Mouse (Mus musculus): ENCODE measurements around the gene Endov. TPM values are rescaled to one million over a fixed set of nuclear protein-coding genes. Genes with fewer than 3 reads are reported as not detected.

Endov gene
- total RNA-seq (2022) = 1 to 10 TPM; 3.8 to 4.9 (median 4.5) TPM

DNA sequence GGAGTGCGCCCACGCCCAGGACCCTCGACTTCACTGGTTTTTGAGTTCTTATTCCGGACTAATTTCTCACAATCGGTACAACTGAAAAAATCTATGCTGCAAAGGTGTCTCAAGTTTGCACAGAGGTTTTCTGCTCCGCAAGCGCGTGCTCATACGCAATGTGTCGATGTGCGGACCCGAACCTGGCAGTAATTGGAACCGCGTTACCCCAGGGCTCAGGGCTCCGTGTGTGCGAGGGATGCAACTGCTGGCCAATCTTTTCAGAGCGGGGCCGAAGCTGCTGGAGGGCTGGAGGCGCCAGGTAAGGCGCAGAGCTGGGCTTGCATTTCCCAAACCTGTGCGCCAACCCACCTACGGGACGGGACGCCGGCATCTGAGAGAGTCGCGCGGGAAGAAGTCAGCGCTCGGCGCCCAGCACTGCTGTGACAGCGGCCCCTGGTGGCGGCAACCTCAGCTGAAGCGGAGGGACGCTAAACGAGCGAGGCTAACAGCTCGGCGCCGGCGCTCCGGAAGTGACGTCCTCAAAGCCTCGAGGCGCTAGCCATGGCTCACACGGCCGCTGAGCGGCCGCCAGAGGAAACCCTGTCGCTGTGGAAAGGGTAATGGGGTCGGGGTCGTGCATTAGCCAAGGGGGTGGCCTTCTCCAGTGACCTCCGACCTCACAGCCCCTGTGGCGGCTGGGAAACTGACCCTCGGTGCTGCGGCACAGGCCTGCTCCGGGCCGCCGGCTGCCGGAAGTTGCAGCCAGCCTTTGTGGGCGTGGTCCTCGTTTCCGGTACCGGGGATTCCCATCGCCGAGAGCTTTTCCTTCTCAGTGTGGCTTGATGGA lies at the start of gene Endov:
TSS of gene Endov (plus strand) at position 487 of the 829 bp plus-strand sequence.
- peak; percentile 93 to 95 for DNase-seq (ENCODE audit: low spot score in 2 of 2)

DNA sequence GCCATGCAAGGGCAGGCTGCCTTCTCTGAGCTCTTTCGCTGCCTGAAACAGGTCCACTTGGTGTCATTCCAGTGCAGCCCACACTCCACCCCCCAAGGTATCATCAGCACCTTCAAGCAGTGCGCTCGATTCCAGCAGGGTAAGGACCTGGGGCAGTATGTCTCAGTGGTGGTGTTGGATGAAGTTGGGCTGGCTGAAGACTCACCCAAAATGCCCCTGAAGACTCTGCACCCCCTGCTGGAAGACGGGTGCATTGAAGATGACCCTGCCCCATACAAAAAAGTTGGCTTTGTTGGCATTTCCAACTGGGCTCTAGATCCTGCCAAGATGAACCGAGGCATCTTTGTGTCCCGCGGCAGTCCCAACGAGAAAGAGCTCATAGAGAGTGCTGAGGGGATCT lies 48.9 kb upstream of the Endov start:
- no peak for DNase-seq (ENCODE audit: low spot score in 2 of 2)

DNA sequence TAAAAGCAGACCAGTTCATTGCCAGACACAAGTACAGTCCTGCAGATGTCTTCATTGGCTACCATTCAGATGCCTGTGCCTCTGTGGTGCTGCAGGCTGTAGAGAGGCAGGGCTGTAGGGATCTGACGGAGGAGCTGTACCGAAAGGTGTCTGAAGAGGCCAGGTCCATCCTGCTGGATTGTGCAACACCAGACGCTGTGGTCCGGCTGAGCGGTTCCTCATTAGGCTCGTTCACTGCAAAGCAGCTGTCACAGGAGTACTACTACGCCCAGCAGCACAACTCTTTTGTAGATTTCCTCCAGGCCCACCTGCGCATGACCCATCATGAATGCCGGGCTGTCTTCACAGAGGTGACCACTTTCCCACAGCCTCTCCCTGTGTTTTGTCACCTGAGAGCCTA lies 47.7 kb upstream of the Endov start:
- DNase-seq (ENCODE audit: low spot score in 2 of 2) = no peak

DNA sequence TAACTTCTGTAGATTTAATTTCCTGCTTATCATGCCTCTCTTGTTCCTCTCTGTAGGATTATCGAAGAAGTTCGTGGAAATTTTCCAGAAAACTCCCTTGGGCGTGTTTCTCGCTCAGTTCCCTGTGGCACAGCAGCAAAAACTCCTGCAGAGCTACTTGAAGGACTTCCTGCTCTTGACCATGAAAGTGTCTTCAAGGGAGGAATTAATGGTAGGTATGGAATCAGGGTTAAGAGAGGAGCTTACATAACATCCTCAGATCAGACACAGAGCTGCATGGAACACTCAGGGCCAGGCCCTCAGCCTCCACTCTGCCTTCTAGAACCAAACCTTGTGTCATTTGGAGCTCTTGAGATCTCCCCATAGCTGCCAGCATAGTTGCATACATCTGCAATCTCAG lies 35.0 kb upstream of the Endov start:
- DNase-seq (ENCODE audit: low spot score in 2 of 2) = no peak

DNA sequence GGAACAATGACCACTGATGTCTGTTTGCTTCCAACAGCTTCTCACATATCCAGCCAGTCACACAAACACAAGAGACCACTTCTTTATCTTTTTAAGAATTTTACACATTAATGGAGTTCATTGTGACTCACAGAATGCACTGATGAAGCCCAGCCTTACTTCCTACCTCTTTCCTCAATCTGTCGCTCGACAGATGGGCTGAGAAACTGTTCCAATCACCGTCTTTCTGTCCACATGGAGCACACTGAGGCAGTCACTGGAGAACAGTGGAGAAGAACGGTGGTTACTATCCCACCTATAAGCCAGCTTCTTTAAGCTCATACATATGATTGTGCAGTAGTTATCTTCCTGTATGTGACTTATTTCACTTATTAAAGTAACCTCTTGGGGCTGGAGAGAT lies 13.3 kb upstream of the Endov start:
- no peak for DNase-seq (ENCODE audit: low spot score in 2 of 2)

DNA sequence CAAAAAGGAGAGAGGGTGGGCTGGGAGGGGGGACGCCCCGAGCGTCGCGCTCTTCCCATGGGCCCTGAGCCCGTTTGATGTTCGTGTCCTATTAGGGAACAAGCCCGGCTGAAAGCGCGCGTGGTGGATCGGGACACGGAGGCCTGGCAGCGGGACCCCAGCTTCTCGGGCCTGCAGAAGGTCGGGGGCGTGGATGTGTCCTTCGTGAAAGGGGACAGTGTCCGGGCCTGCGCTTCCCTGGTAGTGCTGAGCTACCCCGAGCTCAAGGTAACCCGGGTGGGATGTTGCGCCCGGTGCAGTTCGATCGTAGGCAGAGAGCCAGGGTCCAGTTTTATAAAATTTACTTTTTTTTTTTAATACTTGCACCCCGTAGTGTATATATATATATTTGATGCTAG lies 542 bp downstream of the Endov start:
- peak in 1 of 2 experiments; percentile 10 for DNase-seq (ENCODE audit: low spot score in 2 of 2)

DNA sequence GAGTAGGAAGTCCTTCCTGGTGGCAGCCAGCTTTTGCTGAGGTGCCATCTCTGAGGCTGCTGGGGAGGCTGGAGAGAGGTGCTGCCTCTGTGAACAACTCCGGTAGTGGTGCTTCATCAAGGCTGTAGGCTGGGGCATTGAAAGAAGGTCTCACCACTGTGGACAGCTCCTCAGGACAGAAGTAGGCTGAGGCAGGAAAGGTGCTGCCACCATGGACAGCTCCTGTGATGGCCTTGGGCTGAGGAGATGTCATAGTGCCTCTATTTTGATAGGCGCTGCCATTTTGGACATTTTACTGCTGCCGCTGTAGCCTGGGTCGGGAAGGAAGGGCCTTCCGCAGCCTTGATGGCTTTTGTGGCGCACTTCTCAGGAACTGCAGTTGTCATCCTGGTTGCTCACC lies 1.7 kb downstream of the Endov start:
- DNase-seq (ENCODE audit: low spot score in 2 of 2) = no peak

DNA sequence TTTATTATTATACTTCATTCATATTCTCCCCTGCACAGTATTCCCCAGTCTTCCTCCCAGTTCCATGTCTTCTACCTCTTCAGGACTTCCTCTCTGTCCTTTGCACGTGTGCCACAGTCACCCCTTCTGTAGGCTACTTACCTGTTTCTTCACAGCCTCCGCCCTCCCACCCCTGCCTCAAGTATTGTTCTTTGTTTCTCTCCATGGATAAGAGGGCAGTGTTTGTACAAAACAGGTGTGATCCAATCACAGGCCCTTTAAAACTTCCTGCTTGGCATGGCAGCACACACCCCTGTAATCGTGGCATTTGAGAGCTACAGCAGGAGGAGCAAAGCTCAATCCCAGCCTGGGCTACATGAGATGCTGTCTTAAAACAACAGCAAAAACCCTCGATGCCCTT lies 2.4 kb downstream of the Endov start:
- no peak for DNase-seq (ENCODE audit: low spot score in 2 of 2)

DNA sequence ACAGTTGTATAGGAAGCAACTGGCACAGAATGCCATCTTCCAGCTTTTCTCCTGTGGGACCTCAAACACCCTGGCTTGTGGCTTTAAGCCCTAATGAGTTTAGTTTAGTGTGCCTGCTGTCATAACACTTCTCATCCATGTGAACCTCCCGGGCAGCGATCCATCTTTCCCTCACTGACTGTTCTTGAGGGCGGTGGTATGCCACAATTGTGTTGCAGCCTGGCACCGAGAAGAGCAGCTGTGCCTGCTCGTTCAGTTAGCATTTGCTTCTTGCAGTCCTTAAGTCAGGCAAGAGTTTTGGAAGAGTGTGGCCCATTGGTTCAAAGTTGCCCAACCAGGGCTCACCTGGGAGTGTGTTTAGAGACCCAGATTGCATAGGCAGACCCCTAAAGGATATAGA lies 5.0 kb downstream of the Endov start:
- DNase-seq (ENCODE audit: low spot score in 2 of 2) = no peak

DNA sequence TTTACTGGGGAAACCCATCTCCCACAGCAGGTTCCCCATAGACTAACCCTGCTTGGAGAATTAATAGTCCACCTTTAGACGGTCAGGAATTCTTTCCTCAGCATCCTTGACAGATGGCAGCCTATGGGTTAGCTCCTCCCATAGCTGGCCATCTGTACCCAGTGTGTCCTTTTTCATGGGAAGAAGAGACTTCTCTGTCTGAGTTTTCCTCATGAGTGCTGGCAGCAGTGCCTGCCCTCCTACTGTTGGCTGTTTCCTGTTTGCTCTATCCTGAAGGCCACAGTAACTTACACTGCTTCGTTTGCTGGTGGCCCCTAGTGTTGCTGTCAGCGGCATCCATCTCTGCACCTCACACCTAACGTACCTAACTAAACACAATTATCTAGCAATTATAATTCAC lies 6.3 kb downstream of the Endov start:
- no peak for DNase-seq (ENCODE audit: low spot score in 2 of 2)

DNA sequence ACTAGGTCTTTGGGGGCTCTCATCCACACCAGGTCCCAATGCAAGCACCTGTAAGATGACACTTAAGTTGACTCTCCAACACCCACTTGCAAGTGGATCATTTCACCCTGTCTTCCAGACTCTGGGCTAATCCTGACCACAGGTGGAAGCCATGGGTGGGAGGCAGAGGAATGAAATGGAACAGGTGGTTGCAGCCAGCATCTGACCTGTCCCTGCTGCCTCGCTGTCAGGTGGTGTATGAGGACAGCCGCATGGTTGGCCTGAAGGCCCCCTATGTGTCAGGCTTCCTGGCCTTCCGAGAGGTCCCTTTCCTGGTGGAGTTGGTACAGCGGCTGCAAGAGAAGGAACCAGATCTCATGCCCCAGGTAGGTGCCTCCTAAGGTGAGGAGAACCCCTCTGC lies 8.2 kb downstream of the Endov start:
- DNase-seq (ENCODE audit: low spot score in 2 of 2) = no peak

DNA sequence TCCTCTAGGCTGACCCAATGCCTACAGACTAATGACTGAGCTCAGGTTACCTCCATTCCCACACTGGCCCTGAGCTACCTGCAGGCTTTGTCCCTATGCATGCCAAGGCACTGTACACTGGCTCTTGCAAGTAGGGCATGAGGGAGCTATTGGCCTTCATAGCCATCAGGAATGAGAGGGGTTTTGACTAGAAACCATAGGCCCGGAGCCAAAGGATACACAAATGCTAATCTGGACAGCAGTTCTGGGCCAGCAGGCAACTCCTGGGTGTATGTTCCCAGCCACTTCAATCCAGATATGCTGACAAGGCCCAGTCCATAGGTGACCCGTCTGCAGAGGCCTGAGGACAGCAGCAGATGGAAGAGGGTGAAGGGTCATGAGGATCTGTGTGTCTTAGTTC lies 8.9 kb downstream of the Endov start:
- no peak for DNase-seq (ENCODE audit: low spot score in 2 of 2)

DNA sequence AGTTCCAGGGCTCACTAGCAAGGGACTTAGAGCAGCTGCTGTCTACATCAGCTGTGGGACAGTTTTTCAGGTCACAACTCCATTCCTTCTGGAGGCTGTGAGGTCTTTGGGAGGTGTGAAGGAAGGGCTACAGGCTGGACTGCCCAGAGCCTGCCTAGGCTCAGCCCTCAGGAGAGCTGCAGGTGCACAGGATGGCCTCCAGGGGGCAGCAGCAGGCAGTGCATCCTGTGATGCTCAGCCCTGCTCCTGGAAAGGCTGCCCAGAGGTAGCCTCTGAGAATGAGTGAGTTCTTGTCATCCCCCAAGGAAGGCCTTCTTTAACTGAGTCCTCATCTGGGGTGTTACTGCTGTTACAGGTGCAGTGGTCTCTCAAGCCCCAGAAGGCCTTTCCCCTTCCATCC lies 12.5 kb downstream of the Endov start:
- DNase-seq (ENCODE audit: low spot score in 2 of 2) = peak in 1 of 2 experiments; percentile 27

DNA sequence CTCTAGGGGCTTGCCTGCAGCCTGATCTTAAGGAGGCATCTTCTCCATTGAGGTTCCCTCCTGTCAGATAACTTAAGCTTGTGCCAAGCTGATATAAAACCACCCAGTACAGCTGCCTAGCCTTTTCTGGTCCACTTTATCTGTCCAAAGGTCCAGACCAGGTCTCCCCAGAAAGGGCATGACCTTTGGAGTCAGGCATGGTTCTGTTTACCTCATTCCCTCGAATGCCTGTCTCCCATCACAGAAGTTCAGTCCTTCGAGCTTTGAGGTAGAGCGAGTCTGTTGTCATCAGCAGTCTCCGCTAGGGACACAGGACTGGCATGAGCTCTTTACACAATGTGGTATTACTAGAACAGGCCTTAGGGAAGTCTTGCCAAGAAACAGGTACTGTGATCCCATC lies 15.2 kb downstream of the Endov start:
- no peak for DNase-seq (ENCODE audit: low spot score in 2 of 2)

DNA sequence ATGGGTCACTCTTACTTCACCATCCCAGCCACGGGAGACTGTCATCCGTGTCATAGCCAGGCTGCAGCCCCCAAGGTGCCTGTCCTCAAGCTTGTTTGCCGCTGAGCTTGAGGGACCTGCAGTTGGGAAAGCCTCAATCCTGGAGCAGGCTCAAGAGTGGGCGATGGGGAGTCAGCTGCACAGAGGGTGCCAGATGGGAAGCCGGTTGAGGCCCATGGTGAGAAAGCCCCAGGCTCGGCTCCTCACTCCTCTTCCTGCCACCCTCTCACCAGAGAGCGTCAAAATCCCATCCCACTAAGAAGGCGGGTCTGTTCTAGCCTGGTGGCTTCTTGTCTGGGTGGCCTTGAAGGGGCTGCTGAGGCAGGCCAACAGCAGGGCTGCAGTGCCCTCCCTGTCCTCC lies 16.6 kb downstream of the Endov start:
- DNase-seq (ENCODE audit: low spot score in 2 of 2) = no peak

DNA sequence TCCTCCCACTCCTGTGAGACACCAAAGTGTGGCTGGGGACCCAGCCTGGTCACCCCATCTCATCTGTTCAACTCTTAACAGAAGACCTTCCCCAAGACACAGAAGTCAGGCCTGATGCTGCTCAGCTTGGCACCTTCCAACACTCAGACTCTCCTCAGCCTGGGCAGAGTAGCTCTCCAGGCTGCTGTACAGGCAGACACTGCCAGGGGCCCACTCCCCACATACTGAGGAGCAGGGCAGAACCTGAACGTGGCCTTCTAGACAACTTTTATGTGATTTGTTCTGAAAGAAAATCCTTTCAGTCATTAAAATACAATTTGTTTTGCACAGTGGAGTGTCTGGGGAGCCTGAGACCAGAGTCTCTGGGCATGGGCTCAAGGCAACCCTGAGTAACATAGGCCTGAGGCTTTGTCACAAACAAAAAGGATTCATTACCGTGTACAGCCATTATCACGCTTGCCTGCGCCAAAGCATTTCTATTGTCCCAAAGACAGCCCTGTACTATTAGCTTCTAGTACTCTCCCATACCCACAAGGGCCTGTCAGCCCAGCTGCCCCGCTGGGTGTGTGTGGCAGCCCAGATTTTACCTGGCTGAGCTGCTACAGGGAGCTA lies 18.1 kb downstream of the Endov start:
- no peak for DNase-seq (ENCODE audit: low spot score in 2 of 2)

DNA sequence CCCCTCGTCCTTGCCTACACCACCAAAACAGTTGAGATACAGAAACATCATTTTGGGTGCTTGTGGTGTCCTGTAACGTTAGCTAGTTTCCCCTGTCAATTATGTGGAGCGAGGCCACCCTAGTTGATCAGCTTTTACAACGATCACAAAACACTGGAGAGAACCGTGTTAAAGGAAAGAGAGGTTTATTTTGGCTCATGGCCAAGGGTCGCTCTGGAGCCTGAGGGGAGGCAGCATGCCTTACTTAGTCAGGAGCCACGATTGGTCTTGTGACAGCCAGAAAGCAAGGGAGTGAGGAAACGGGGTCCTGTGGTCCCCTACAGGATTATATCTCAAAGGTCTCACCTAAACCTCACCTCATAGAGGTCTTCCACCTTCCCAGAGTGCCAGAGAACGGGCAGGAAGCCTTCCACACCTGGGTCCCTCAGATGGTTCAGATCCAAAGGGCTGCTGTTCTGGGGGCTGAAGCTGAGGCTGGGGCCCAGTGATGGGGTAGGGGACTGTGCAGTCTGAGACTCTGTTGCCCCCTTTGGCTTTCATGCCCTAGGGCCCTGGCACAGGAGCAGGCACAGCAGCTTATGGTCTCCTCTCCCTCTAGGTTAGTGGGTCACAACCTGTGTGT lies 22.0 kb downstream of the Endov start:
- DNase-seq (ENCODE audit: low spot score in 2 of 2) = no peak

DNA sequence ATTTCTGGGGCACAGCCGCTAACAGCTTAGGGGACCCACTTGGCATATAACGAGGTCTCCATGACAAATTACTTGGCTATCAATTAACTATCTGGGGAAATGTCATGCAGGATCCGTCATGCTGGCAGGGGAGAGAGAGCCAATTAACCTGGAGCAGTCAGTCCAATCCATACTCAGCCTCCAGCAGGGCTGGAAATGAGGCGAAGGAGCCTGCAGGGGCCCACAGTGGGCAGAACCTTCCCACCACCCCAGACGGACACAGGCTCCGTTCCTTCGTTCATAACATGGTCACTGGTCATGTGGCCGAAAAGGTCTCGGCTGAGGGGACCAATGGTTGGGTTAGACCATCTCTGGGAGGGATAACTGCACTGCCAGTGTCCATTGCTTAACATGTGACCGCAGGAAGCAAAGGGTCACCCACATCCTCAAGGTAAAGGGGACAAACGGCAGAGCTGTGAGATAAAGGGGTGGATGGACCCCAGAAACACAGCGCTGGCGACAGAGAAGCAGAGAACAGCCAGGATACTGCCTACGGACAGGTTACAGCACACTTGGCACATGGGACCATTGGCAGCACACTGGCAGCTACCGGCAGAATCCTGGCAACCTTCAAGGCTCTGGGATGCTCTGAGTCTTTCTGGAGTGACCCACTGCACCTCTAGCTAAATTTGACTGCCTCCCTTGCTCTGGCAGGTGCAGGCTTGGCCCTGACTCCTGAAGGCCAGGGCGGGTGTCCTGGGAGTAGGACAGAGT lies 23.1 kb downstream of the Endov start:
- DNase-seq (ENCODE audit: low spot score in 2 of 2) = no peak

DNA sequence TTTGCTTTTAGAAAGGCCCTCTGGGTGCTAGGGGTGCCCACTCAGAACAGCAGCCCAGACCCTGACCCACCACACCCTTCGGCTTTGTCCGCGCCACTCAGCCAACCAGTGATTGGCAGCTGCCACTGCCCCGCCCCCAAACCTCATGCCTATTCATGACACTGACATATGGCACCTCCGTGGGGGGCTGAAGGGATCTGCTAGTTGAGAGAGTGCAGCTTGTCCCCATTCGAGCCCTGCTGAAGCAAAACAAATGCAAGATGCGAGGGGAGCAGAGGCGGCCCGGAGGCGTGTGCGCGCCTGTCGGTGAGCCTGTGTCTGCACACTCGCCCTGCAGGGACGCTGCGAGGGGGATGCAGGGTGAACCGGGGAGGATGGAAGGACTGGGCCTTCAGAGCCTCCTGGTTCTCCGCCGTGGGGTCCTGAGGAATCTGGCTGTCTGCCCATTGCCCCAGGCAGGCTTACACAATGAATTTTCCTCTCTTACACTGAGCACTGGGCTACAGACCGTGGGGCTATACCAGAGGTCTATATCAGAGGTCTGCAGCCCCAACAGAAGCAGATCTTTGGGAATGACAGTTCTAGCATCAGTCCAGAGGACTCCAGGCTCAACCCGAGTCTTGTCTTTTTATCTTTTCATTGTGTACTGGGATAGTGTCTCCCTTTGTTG lies 24.0 kb downstream of the Endov start:
- no peak for DNase-seq (ENCODE audit: low spot score in 2 of 2)

DNA sequence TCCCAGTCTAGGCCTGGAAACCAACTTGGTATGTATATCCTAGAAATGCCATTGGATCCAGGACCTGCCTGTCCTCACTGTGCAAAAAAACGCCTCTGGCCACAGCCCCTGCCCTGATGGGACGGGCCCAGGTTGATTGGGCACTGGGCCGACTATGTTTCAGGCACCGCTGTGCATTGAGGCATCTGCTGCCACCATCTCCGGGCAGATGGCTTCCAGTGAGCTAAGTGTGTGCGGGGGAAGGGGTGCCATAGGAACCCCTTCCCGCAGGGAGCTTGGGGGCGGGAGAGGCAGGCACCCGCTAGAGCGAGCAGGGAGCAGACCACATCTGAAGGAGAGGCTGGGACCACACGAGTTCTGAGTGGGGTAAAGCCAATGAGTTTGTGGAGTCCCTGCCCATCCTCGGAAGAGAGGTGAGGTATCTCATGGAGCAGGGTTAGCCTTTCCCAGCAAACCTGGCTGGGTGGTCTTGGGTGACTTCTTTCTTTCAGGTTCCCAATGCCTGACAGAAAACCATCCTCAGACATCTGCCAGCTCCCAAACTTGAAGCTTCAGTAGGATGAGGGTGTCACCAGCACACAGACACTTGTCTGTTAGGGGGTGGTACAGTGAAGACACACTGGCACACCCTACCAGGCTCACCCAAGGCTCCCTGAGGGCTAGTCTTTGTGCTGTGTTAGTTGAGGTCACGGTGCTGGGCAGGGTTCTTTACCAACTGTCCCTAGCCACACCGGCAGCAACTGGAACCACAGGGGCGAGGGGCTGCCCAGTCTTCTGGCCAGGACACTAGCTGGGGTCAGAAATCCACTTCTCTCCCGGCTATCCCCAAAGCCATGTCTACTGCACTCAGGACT lies 24.9 kb downstream of the Endov start:
- no peak for DNase-seq (ENCODE audit: low spot score in 2 of 2)

All from gastrocnemius, adult 8-10 months (tissue).